Mouse (Mus musculus): Measurements from ENCODE around the gene Wdr3. TPM values are rescaled to one million over a fixed set of nuclear protein-coding genes. Genes with fewer than 3 reads are reported as not detected.

Gene Wdr3
- polyA plus RNA-seq (2015; fragmentation: Nextera tagmentation; extraction: Ambion mirVana) = 29.2 and 31.6 TPM in 2 replicates

GRCm38 (mm10) chr3:100162315-100163105, at the start of gene Wdr3, which contains the start of gene Gdap2:
Gene Wdr3 (minus strand): TSS chr3:100162407.
Gene Gdap2 (plus strand): TSS chr3:100162381.
- peak within 1 kb of the TSS; percentile 86 for H3K4me3 ChIP-seq (ENCODE audit: low read length)
- peak; percentile 99 for ATAC-seq
- peak within 1 kb of the TSS; percentile 90 for H3K9ac ChIP-seq (ENCODE audit: low read depth, low read length)
- peak within 1 kb of the TSS; percentile 92 for H3K27ac ChIP-seq (ENCODE audit: low read depth, low read length)
- no peaks in the 10 kb centered on the region for H3K27me3 ChIP-seq (replicated peaks; ENCODE audit: control insufficient read depth, insufficient read depth, low read length)
- H3K4me1 ChIP-seq (ENCODE audit: control insufficient read depth, insufficient read depth, low read depth, low read length) = peaks cover 19% of the 10 kb centered on the region
- peak within 1 kb of the TSS; percentile 88 for H3K4me2 ChIP-seq (ENCODE audit: low read length)
- under 1% methylated on average over 53 of the region's 55 CpGs for WGBS
- H3K36me3 ChIP-seq (ENCODE audit: control insufficient read depth, insufficient read depth, low read length) = peaks cover 10% of the 10 kb centered on the region
- H3K9me3 ChIP-seq (ENCODE audit: control insufficient read depth, low read length) = no peaks in the 10 kb centered on the region

GRCm38 (mm10) chr3:100206973-100207372, 44.8 kb upstream of the Wdr3 start:
- Histone ChIP-seq H3K27ac (ENCODE audit: low read depth, low read length) (no peak overlapping the region), H3K4me3 (ENCODE audit: low read length) (no peak overlapping the region), H3K36me3 (ENCODE audit: control insufficient read depth, insufficient read depth, low read length) (peaks cover 18% of the 10 kb centered on the region), H3K9ac (ENCODE audit: low read depth, low read length) (no peak overlapping the region), H3K4me1 (ENCODE audit: control insufficient read depth, insufficient read depth, low read depth, low read length) (no peaks in the 10 kb centered on the region), H3K9me3 (ENCODE audit: control insufficient read depth, low read length) (no peaks in the 10 kb centered on the region), H3K4me2 (ENCODE audit: low read length) (no peak overlapping the region), H3K27me3 (replicated peaks; ENCODE audit: control insufficient read depth, insufficient read depth, low read length) (no peaks in the 10 kb centered on the region)
- 64% methylated on average over 1 of the region's 1 CpGs for WGBS
- ATAC-seq = no peak

- Histone ChIP-seq H3K4me2 (ENCODE audit: low read length) (no peak overlapping the region), H3K9ac (ENCODE audit: low read depth, low read length) (no peak overlapping the region), H3K4me1 (ENCODE audit: control insufficient read depth, insufficient read depth, low read depth, low read length) (no peaks in the 10 kb centered on the region), H3K27me3 (replicated peaks; ENCODE audit: control insufficient read depth, insufficient read depth, low read length) (no peaks in the 10 kb centered on the region), H3K36me3 (ENCODE audit: control insufficient read depth, insufficient read depth, low read length) (peaks cover 35% of the 10 kb centered on the region), H3K9me3 (ENCODE audit: control insufficient read depth, low read length) (no peaks in the 10 kb centered on the region), H3K27ac (ENCODE audit: low read depth, low read length) (no peak overlapping the region), H3K4me3 (ENCODE audit: low read length) (no peak overlapping the region)
- 92% methylated on average over 7 of the region's 7 CpGs for WGBS
- no peak for ATAC-seq
Measured at GRCm38 (mm10) chr3:100201554-100201953, 39.3 kb upstream of the Wdr3 start.

- no peak overlapping the region for H3K9ac ChIP-seq (ENCODE audit: low read depth, low read length)
- ATAC-seq = no peak
- H3K27ac ChIP-seq (ENCODE audit: low read depth, low read length) = no peak overlapping the region
- no peak overlapping the region for H3K4me3 ChIP-seq (ENCODE audit: low read length)
- no peak overlapping the region for H3K4me2 ChIP-seq (ENCODE audit: low read length)
- no peaks in the 10 kb centered on the region for H3K27me3 ChIP-seq (replicated peaks; ENCODE audit: control insufficient read depth, insufficient read depth, low read length)
- H3K4me1 ChIP-seq (ENCODE audit: control insufficient read depth, insufficient read depth, low read depth, low read length) = no peaks in the 10 kb centered on the region
- WGBS = 63% methylated on average over 5 of the region's 5 CpGs
- no peaks in the 10 kb centered on the region for H3K9me3 ChIP-seq (ENCODE audit: control insufficient read depth, low read length)
- H3K36me3 ChIP-seq (ENCODE audit: control insufficient read depth, insufficient read depth, low read length) = peaks cover 31% of the 10 kb centered on the region
Measured at GRCm38 (mm10) chr3:100194210-100194609, 32.0 kb upstream of the Wdr3 start.

- Histone ChIP-seq H3K27me3 (replicated peaks; ENCODE audit: control insufficient read depth, insufficient read depth, low read length) (no peaks in the 10 kb centered on the region), H3K9ac (ENCODE audit: low read depth, low read length) (no peak overlapping the region), H3K4me3 (ENCODE audit: low read length) (no peak overlapping the region), H3K27ac (ENCODE audit: low read depth, low read length) (no peak overlapping the region), H3K9me3 (ENCODE audit: control insufficient read depth, low read length) (no peaks in the 10 kb centered on the region), H3K4me2 (ENCODE audit: low read length) (no peak overlapping the region), H3K4me1 (ENCODE audit: control insufficient read depth, insufficient read depth, low read depth, low read length) (no peaks in the 10 kb centered on the region), H3K36me3 (ENCODE audit: control insufficient read depth, insufficient read depth, low read length) (peaks cover 20% of the 10 kb centered on the region; the same call in 1 of the 2 replicates)
- peak; percentile 69 for ATAC-seq
- WGBS = 72% methylated on average over 11 of the region's 11 CpGs
Measured at GRCm38 (mm10) chr3:100189861-100190260, 27.7 kb upstream of the Wdr3 start.

- Histone ChIP-seq H3K36me3 (ENCODE audit: control insufficient read depth, insufficient read depth, low read length) (peaks cover 22% of the 10 kb centered on the region; the same call in 1 of the 2 replicates), H3K27ac (ENCODE audit: low read depth, low read length) (no peak overlapping the region), H3K9ac (ENCODE audit: low read depth, low read length) (no peak overlapping the region), H3K4me1 (ENCODE audit: control insufficient read depth, insufficient read depth, low read depth, low read length) (no peaks in the 10 kb centered on the region), H3K27me3 (replicated peaks; ENCODE audit: control insufficient read depth, insufficient read depth, low read length) (no peaks in the 10 kb centered on the region), H3K4me2 (ENCODE audit: low read length) (no peak overlapping the region), H3K9me3 (ENCODE audit: control insufficient read depth, low read length) (no peaks in the 10 kb centered on the region), H3K4me3 (ENCODE audit: low read length) (no peak overlapping the region)
- 42% methylated on average over 1 of the region's 1 CpGs for WGBS
- peak; percentile 87 for ATAC-seq
Measured at GRCm38 (mm10) chr3:100189444-100189843, 27.2 kb upstream of the Wdr3 start.

- peaks cover 41% of the 10 kb centered on the region for H3K36me3 ChIP-seq (ENCODE audit: control insufficient read depth, insufficient read depth, low read length)
- ATAC-seq = no peak
- 86% methylated on average over 3 of the region's 3 CpGs for WGBS
Measured at GRCm38 (mm10) chr3:100180471-100180870, 18.3 kb upstream of the Wdr3 start.

GRCm38 (mm10) chr3:100176031-100176430, 13.8 kb upstream of the Wdr3 start:
- no peaks in the 10 kb centered on the region for H3K27me3 ChIP-seq (replicated peaks; ENCODE audit: control insufficient read depth, insufficient read depth, low read length)
- 93% methylated on average over 2 of the region's 2 CpGs for WGBS
- no peak overlapping the region for H3K9ac ChIP-seq (ENCODE audit: low read depth, low read length)

More at GRCm38 (mm10) chr3:100180471-100180870, 18.3 kb upstream of the Wdr3 start:
- H3K9ac ChIP-seq (ENCODE audit: low read depth, low read length) = no peak overlapping the region
- no peaks in the 10 kb centered on the region for H3K27me3 ChIP-seq (replicated peaks; ENCODE audit: control insufficient read depth, insufficient read depth, low read length)
- no peaks in the 10 kb centered on the region for H3K9me3 ChIP-seq (ENCODE audit: control insufficient read depth, low read length)
- no peaks in the 10 kb centered on the region for H3K4me1 ChIP-seq (ENCODE audit: control insufficient read depth, insufficient read depth, low read depth, low read length)
- H3K4me3 ChIP-seq (ENCODE audit: low read length) = no peak overlapping the region
- no peak overlapping the region for H3K4me2 ChIP-seq (ENCODE audit: low read length)
- H3K27ac ChIP-seq (ENCODE audit: low read depth, low read length) = no peak overlapping the region

GRCm38 (mm10) chr3:100164991-100165390, 2.8 kb upstream of the Wdr3 start:
- no peak overlapping the region for H3K4me3 ChIP-seq (ENCODE audit: low read length)
- H3K27ac ChIP-seq (ENCODE audit: low read depth, low read length) = no peak overlapping the region
- no peaks in the 10 kb centered on the region for H3K36me3 ChIP-seq (ENCODE audit: control insufficient read depth, insufficient read depth, low read length)
- no peaks in the 10 kb centered on the region for H3K27me3 ChIP-seq (replicated peaks; ENCODE audit: control insufficient read depth, insufficient read depth, low read length)
- ATAC-seq = no peak
- H3K9ac ChIP-seq (ENCODE audit: low read depth, low read length) = no peak overlapping the region
- no peaks in the 10 kb centered on the region for H3K9me3 ChIP-seq (ENCODE audit: control insufficient read depth, low read length)
- H3K4me2 ChIP-seq (ENCODE audit: low read length) = no peak overlapping the region
- H3K4me1 ChIP-seq (ENCODE audit: control insufficient read depth, insufficient read depth, low read depth, low read length) = peaks cover 19% of the 10 kb centered on the region

More at GRCm38 (mm10) chr3:100176031-100176430, 13.8 kb upstream of the Wdr3 start:
- no peak overlapping the region for H3K4me2 ChIP-seq (ENCODE audit: low read length)
- peaks cover 52% of the 10 kb centered on the region for H3K36me3 ChIP-seq (ENCODE audit: control insufficient read depth, insufficient read depth, low read length)
- no peaks in the 10 kb centered on the region for H3K4me1 ChIP-seq (ENCODE audit: control insufficient read depth, insufficient read depth, low read depth, low read length)
- no peak overlapping the region for H3K4me3 ChIP-seq (ENCODE audit: low read length)
- no peaks in the 10 kb centered on the region for H3K9me3 ChIP-seq (ENCODE audit: control insufficient read depth, low read length)
- H3K27ac ChIP-seq (ENCODE audit: low read depth, low read length) = no peak overlapping the region
- ATAC-seq = no peak

Measured in hindbrain, embryonic 16.5 days (tissue).